Mouse (Mus musculus): Measurements from ENCODE around the gene Ets2.

The Ets2 gene

GRCm38 (mm10) chr16:95767246-95767645 is 65.4 kb downstream of the Ets2 start:
- no peak for DNase-seq (ENCODE audit: extremely low read depth, low read depth, low spot score)

- DNase-seq (ENCODE audit: extremely low read depth, low read depth, low spot score) = peak; percentile 79
These were observed 67.5 kb downstream of the Ets2 start for GRCm38 (mm10) chr16:95769066-95769995.

DNA sequence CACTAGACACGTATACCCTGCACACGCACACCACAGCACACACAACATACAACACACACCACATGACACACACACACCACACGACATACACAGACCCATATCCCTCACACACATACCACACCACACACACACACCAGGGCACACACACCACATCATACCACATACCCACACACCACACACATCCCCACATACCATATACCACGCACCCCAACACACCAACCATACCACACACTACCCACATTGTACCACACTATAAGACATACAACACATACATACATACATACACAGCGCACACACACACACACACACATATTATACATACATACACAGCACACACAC is 68.1 kb downstream of the Ets2 start:
- no peak for DNase-seq (ENCODE audit: extremely low read depth, low read depth, low spot score)

DNA sequence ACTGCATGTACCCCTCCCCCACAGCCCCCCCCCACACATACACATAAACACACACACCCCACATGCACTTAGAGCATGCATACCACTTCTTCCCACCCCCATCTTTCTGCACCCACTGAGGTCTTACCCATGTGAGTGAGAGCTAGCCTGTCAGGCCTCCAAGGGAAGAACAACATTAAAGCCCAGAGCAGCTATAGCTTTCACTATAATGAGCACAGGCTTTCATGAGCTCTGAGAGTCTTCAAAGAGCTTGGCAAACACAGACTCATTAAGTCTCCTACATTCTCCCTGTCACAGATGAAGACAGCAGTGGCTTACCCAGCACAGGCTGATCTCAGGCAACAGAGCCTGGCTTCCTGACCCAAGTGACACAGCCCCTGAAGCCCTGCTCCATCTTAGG is 68.5 kb downstream of the Ets2 start:
- no peak for DNase-seq (ENCODE audit: extremely low read depth, low read depth, low spot score)
